Mouse (Mus musculus): Measurements from ENCODE around the gene Clic6. TPM values are rescaled to one million over a fixed set of nuclear protein-coding genes. Genes with fewer than 3 reads are reported as not detected.

Gene Clic6
- total RNA-seq, 1 experiment from 2014 or later: not detected

GRCm38 (mm10) chr16:92573193-92573592 lies 87.7 kb downstream of the Clic6 start:
- ATAC-seq (replicated peaks; ENCODE audit: insufficient number of reproducible peaks, low FRiP score, low TSS enrichment, poor library complexity, severe bottlenecking): no peak

- no peak for ATAC-seq (replicated peaks; ENCODE audit: insufficient number of reproducible peaks, low FRiP score, low TSS enrichment, poor library complexity, severe bottlenecking)
Measured at GRCm38 (mm10) chr16:92575792-92576191, 90.3 kb downstream of the Clic6 start.

GRCm38 (mm10) chr16:92577381-92577780 lies 91.8 kb downstream of the Clic6 start:
- no peak for ATAC-seq (replicated peaks; ENCODE audit: insufficient number of reproducible peaks, low FRiP score, low TSS enrichment, poor library complexity, severe bottlenecking)

- no peak for ATAC-seq (replicated peaks; ENCODE audit: insufficient number of reproducible peaks, low FRiP score, low TSS enrichment, poor library complexity, severe bottlenecking)
Measured at GRCm38 (mm10) chr16:92578915-92579653, 93.5 kb downstream of the Clic6 start.

- ATAC-seq (replicated peaks; ENCODE audit: insufficient number of reproducible peaks, low FRiP score, low TSS enrichment, poor library complexity, severe bottlenecking): no peak
Measured at GRCm38 (mm10) chr16:92580981-92581380, 95.4 kb downstream of the Clic6 start.

GRCm38 (mm10) chr16:92581767-92582166 lies 96.2 kb downstream of the Clic6 start:
- no peak for ATAC-seq (replicated peaks; ENCODE audit: insufficient number of reproducible peaks, low FRiP score, low TSS enrichment, poor library complexity, severe bottlenecking)

GRCm38 (mm10) chr16:92587836-92588235 lies 102.3 kb downstream of the Clic6 start:
- ATAC-seq (replicated peaks; ENCODE audit: insufficient number of reproducible peaks, low FRiP score, low TSS enrichment, poor library complexity, severe bottlenecking): no peak

Other genes with a start within 250 kb of the Clic6 start
- gene Kcne2, start 193.3 kb upstream of the Clic6 start, total RNA-seq (2017): not detected in 3 replicates
- gene Smim11, start 184.4 kb upstream of the Clic6 start, total RNA-seq (2017): 47.9 to 91.8 TPM (median 57.4 TPM) in 3 replicates
- gene Fam243, start 164.3 kb upstream of the Clic6 start, total RNA-seq (2017): not detected in 3 replicates
- gene Kcne1, start 126.3 kb upstream of the Clic6 start, total RNA-seq (2017): not detected in 3 replicates
- gene Rcan1, start 14.9 kb upstream of the Clic6 start, total RNA-seq (2017): 16.3 to 27.2 TPM (median 16.8 TPM) in 3 replicates

Data from monocyte, adult 5-6 weeks (primary cell).